Mouse (Mus musculus) spleen, postnatal 10 days (tissue): ENCODE measurements around the gene Smtn.

Experiments
- DNase-seq, 2 experiments: peaks; one replicate each; pipeline ENCODE4 v3.0.0; 2021 to 2022; ENCODE audit warnings: low spot score in 2 of 2

Gene Smtn

GRCm38 (mm10) chr11:3547969-3548368, 7.6 kb upstream of the Smtn start:
- no peak for DNase-seq

GRCm38 (mm10) chr11:3547047-3547446, 6.6 kb upstream of the Smtn start:
- no peak for DNase-seq

- no peak for DNase-seq
Measured at GRCm38 (mm10) chr11:3546242-3546562, 5.8 kb upstream of the Smtn start.

- no peak for DNase-seq
Measured at GRCm38 (mm10) chr11:3545531-3546241, 5.3 kb upstream of the Smtn start.

- DNase-seq = no peak
Measured at GRCm38 (mm10) chr11:3544409-3544808, 4.0 kb upstream of the Smtn start.

GRCm38 (mm10) chr11:3543001-3543400, 2.6 kb upstream of the Smtn start:
- no peak for DNase-seq

- DNase-seq = no peak
Measured at GRCm38 (mm10) chr11:3541932-3542331, 1.5 kb upstream of the Smtn start.

- no peak for DNase-seq
Measured at GRCm38 (mm10) chr11:3539826-3540196, 601 bp downstream of the Smtn start.

- DNase-seq = peak; percentile 59 to 79
Measured at GRCm38 (mm10) chr11:3539111-3539825, 1.1 kb downstream of the Smtn start.

GRCm38 (mm10) chr11:3538341-3538740, 2.1 kb downstream of the Smtn start:
- peak in 1 of 2 experiments; percentile 9 for DNase-seq

GRCm38 (mm10) chr11:3537711-3538110, 2.7 kb downstream of the Smtn start:
- DNase-seq = no peak

- DNase-seq = peak in 1 of 2 experiments; percentile 11
Measured at GRCm38 (mm10) chr11:3536745-3537333, 3.6 kb downstream of the Smtn start.

- DNase-seq = peak; percentile 11 to 18
Measured at GRCm38 (mm10) chr11:3536082-3536481, 4.3 kb downstream of the Smtn start.

- DNase-seq = peak; percentile 83 to 93
Measured at GRCm38 (mm10) chr11:3535406-3535986, 4.9 kb downstream of the Smtn start.

- DNase-seq = no peak
Measured at GRCm38 (mm10) chr11:3534956-3535355, 5.5 kb downstream of the Smtn start.

GRCm38 (mm10) chr11:3533406-3533932, 6.9 kb downstream of the Smtn start:
- DNase-seq = no peak

GRCm38 (mm10) chr11:3532101-3532931, 8.1 kb downstream of the Smtn start:
- no peak for DNase-seq

GRCm38 (mm10) chr11:3531634-3532033, 8.8 kb downstream of the Smtn start:
- DNase-seq = no peak

GRCm38 (mm10) chr11:3530731-3531130, 9.7 kb downstream of the Smtn start:
- DNase-seq = no peak

GRCm38 (mm10) chr11:3529476-3530252, 10.7 kb downstream of the Smtn start:
- DNase-seq = no peak

GRCm38 (mm10) chr11:3528208-3528607, 12.2 kb downstream of the Smtn start:
- DNase-seq = no peak
